Mouse (Mus musculus) liver, embryonic 16.5 days (tissue): Measurements from ENCODE around the gene Etv3. TPM values are rescaled to one million over a fixed set of nuclear protein-coding genes. Genes with fewer than 3 reads are reported as not detected.

Source experiments
- ATAC-seq: fragments of 200-750 bp; cut with Nextera tagmentation; 2 replicates; pipeline ENCODE4 v1.8.0; 2017; ENCODE audit warnings: low read depth, mild to moderate bottlenecking, moderate number of reproducible peaks, moderate library complexity
- H3K27ac ChIP-seq: fragments of 300-500 bp; sonication (generic); 2 replicates; pipeline ENCODE4 v1.5.1; 2014; ENCODE audit warnings: mild to moderate bottlenecking, low read length
- H3K27me3 ChIP-seq: fragments of 300-500 bp; sonication (generic); 2 replicates; pipeline ENCODE4 v1.6.1; 2014; ENCODE audit warnings: low read depth, low read length, mixed read lengths; ENCODE audit not compliant: control insufficient read depth, insufficient read depth
- H3K36me3 ChIP-seq: fragments of 300-500 bp; sonication (generic); 2 replicates; pipeline ENCODE4 v1.6.1; 2014; ENCODE audit warnings: mild to moderate bottlenecking; ENCODE audit not compliant: control insufficient read depth, insufficient read depth
- H3K4me1 ChIP-seq: fragments of 300-500 bp; sonication (generic); 2 replicates; pipeline ENCODE4 v1.6.1; 2014; ENCODE audit warnings: low read depth, low read length, mixed read lengths; ENCODE audit not compliant: control insufficient read depth
- H3K4me2 ChIP-seq: fragments of 300-500 bp; sonication (generic); 2 replicates; pipeline ENCODE4 v1.6.1; 2014; ENCODE audit warnings: low read depth, low read length, mixed read lengths
- H3K4me3 ChIP-seq: fragments of 300-500 bp; sonication (generic); 2 replicates; pipeline ENCODE4 v1.5.1; 2014; ENCODE audit warnings: low read depth, mild to moderate bottlenecking, low read length
- H3K9ac ChIP-seq: fragments of 300-500 bp; sonication (generic); 2 replicates; pipeline ENCODE4 v1.6.1; 2014; ENCODE audit warnings: low read depth, low read length
- H3K9me3 ChIP-seq: fragments of 300-500 bp; sonication (generic); replicated peaks from 2 replicates; pipeline ENCODE4 v1.6.1; 2016; ENCODE audit warnings: low read length; ENCODE audit not compliant: control insufficient read depth
- WGBS: fragments of 180-500 bp; shearing (Covaris S2); extraction: QIAGEN DNeasy Blood & Tissue Kit; methylation state at CpG from one replicate; pipeline ENCODE4 v1.1.7; 2014; ENCODE audit not compliant: insufficient replicate concordance; 5-methylcytosine and 5-hydroxymethylcytosine counted together
- polyA plus RNA-seq: library from polyadenylated mRNA; unstranded; fragments of >200 nt; fragmentation: Nextera tagmentation; extraction: Ambion mirVana; gene quantifications from 2 replicates; pipeline ENCODE4 v1.2.1, GENCODE M21; 2015

Etv3 gene
- polyA plus RNA-seq, 1 experiment from 2014 or later = 3.7 TPM

GRCm38 (mm10) chr3:87528841-87529240 lies 3.6 kb downstream of the Etv3 start:
- Histone ChIP-seq H3K9me3 (no peaks in the 10 kb centered on the region), H3K4me2 (no peak overlapping the region), H3K4me3 (no peak overlapping the region), H3K9ac (no peak overlapping the region), H3K36me3 (peaks cover 7% of the 10 kb centered on the region), H3K4me1 (peaks cover 14% of the 10 kb centered on the region), H3K27me3 (no peaks in the 10 kb centered on the region), H3K27ac (no peak overlapping the region)
- 59% methylated on average over 8 of the region's 8 CpGs for WGBS
- no peak for ATAC-seq

- no peak overlapping the region for H3K4me2 ChIP-seq
- no peak overlapping the region for H3K27ac ChIP-seq
- 27% methylated on average over 11 of the region's 11 CpGs for WGBS
- no peaks in the 10 kb centered on the region for H3K27me3 ChIP-seq
- H3K4me3 ChIP-seq = no peak overlapping the region
- no peak for ATAC-seq
- H3K9me3 ChIP-seq = no peaks in the 10 kb centered on the region
- H3K36me3 ChIP-seq = peaks cover 7% of the 10 kb centered on the region
- H3K4me1 ChIP-seq = peaks cover 14% of the 10 kb centered on the region
- H3K9ac ChIP-seq = no peak overlapping the region
Observed at GRCm38 (mm10) chr3:87529568-87529967, 4.4 kb downstream of the Etv3 start.

- H3K9me3 ChIP-seq = no peaks in the 10 kb centered on the region
- no peak overlapping the region for H3K9ac ChIP-seq
- no peak overlapping the region for H3K27ac ChIP-seq
- no peaks in the 10 kb centered on the region for H3K27me3 ChIP-seq
- peaks cover 11% of the 10 kb centered on the region for H3K4me1 ChIP-seq
- H3K36me3 ChIP-seq = peaks cover 7% of the 10 kb centered on the region
- ATAC-seq = no peak
- no peak overlapping the region for H3K4me3 ChIP-seq
- WGBS = 77% methylated on average over 3 of the region's 3 CpGs
- no peak overlapping the region for H3K4me2 ChIP-seq
Observed at GRCm38 (mm10) chr3:87530234-87530633, 5.0 kb downstream of the Etv3 start.

GRCm38 (mm10) chr3:87533667-87534378 lies 8.6 kb downstream of the Etv3 start:
- peaks cover under 1% of the 10 kb centered on the region; the same call in 1 of the 2 replicates for H3K4me1 ChIP-seq
- H3K9me3 ChIP-seq = no peaks in the 10 kb centered on the region
- H3K4me3 ChIP-seq = no peak overlapping the region
- H3K36me3 ChIP-seq = peaks cover 15% of the 10 kb centered on the region
- no peaks in the 10 kb centered on the region for H3K27me3 ChIP-seq
- 82% methylated on average over 7 of the region's 7 CpGs for WGBS
- H3K9ac ChIP-seq = no peak overlapping the region
- ATAC-seq = no peak
- no peak overlapping the region for H3K27ac ChIP-seq
- H3K4me2 ChIP-seq = no peak overlapping the region

GRCm38 (mm10) chr3:87538034-87538433 lies 12.8 kb downstream of the Etv3 start:
- 71% methylated on average over 10 of the region's 10 CpGs for WGBS
- H3K9ac ChIP-seq = no peak overlapping the region
- H3K4me1 ChIP-seq = peaks cover 5% of the 10 kb centered on the region; the same call in 1 of the 2 replicates
- H3K4me2 ChIP-seq = no peak overlapping the region
- peaks cover 12% of the 10 kb centered on the region for H3K36me3 ChIP-seq
- H3K9me3 ChIP-seq = no peaks in the 10 kb centered on the region
- no peak for ATAC-seq
- no peak overlapping the region for H3K27ac ChIP-seq
- no peak overlapping the region for H3K4me3 ChIP-seq
- H3K27me3 ChIP-seq = no peaks in the 10 kb centered on the region

- peak; percentile 65 for ATAC-seq
Observed at GRCm38 (mm10) chr3:87540028-87540675, 14.9 kb downstream of the Etv3 start.

GRCm38 (mm10) chr3:87540714-87541113 lies 15.5 kb downstream of the Etv3 start:
- H3K27ac ChIP-seq = no peak overlapping the region
- ATAC-seq = no peak
- H3K9me3 ChIP-seq = no peaks in the 10 kb centered on the region
- no peaks in the 10 kb centered on the region for H3K27me3 ChIP-seq
- peaks cover 5% of the 10 kb centered on the region; the same call in 1 of the 2 replicates for H3K4me1 ChIP-seq
- H3K4me2 ChIP-seq = no peak overlapping the region
- no peak overlapping the region for H3K4me3 ChIP-seq
- no peak overlapping the region for H3K9ac ChIP-seq
- H3K36me3 ChIP-seq = peaks cover 7% of the 10 kb centered on the region
- 52% methylated on average over 8 of the region's 8 CpGs for WGBS

More at GRCm38 (mm10) chr3:87540028-87540675, 14.9 kb downstream of the Etv3 start:
- WGBS = 59% methylated on average over 11 of the region's 11 CpGs
- H3K9ac ChIP-seq = no peak overlapping the region
- no peak overlapping the region for H3K4me3 ChIP-seq
- no peaks in the 10 kb centered on the region for H3K27me3 ChIP-seq
- H3K9me3 ChIP-seq = no peaks in the 10 kb centered on the region
- H3K4me2 ChIP-seq = no peak overlapping the region
- H3K36me3 ChIP-seq = peaks cover 12% of the 10 kb centered on the region
- peaks cover 5% of the 10 kb centered on the region; the same call in 1 of the 2 replicates for H3K4me1 ChIP-seq
- no peak overlapping the region for H3K27ac ChIP-seq

GRCm38 (mm10) chr3:87542481-87543215 lies 17.4 kb downstream of the Etv3 start:
- H3K9me3 ChIP-seq = no peaks in the 10 kb centered on the region
- ATAC-seq = no peak; the same call in 1 of the 2 replicates
- no peak overlapping the region for H3K9ac ChIP-seq
- WGBS = 65% methylated on average over 7 of the region's 7 CpGs
- no peaks in the 10 kb centered on the region for H3K27me3 ChIP-seq
- H3K4me1 ChIP-seq = peaks cover 5% of the 10 kb centered on the region; the same call in 1 of the 2 replicates
- H3K36me3 ChIP-seq = no peaks in the 10 kb centered on the region; the same call in 1 of the 2 replicates
- H3K4me3 ChIP-seq = no peak overlapping the region
- no peak overlapping the region for H3K4me2 ChIP-seq
- H3K27ac ChIP-seq = no peak overlapping the region
